Mouse (Mus musculus) brain, adult 2 months (tissue): ENCODE results near the gene Afap1l2.
A peak's percentile ranks its signal among the peaks of the same experiment; 100 is the strongest.

Experiments
- DNase-seq: peaks from one replicate; pipeline ENCODE4 v3.0.0; 2011; ENCODE audit warnings: low read depth, low spot score

Gene Afap1l2

DNA sequence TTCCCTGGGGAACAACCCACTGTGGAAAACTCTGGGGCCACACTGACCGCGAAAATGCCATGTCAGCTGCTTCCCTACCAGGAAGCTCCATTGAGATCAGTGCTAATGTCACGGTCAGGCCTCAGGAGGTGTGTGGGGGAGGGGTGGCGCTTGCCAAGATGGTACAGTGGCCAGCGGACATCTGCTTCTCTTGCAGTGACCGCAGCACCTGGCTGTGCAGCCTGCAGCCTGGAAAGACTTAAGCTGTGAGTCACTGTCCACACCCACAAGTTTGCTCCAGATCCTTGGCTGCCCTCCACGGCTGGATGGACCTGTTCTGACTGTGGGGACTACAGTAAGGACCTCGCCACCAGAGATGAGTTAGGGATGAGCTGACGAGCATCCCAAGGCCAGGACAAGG is 68.2 kb downstream of the Afap1l2 start:
- peak; percentile 64 for DNase-seq

GRCm38 (mm10) chr19:56937911-56938310 is 70.1 kb downstream of the Afap1l2 start:
- DNase-seq = no peak

- DNase-seq = peak; percentile 90
Observed at GRCm38 (mm10) chr19:56936253-56936652, 71.8 kb downstream of the Afap1l2 start.

GRCm38 (mm10) chr19:56935777-56936176 is 72.3 kb downstream of the Afap1l2 start:
- no peak for DNase-seq

GRCm38 (mm10) chr19:56935111-56935510 is 72.9 kb downstream of the Afap1l2 start:
- no peak for DNase-seq

DNA sequence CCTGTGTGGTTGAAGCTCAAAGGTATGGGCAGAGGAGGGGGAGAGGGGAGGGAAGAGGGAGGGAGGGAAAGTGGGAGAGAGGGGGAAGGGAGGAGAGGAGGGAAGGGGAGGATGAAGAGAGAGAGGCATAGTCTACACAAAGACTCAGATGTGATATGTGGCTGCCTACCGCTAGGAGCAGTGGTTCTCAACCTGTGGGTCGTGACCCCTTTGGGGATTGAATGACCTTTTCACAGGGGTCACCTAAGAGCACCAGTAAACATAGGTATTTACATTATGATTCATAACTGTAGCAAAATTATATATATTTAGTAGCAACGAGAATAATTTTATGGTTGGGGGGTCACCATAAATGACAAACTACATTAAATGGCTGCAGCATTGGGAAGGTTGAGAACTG is 74.2 kb downstream of the Afap1l2 start:
- no peak for DNase-seq

GRCm38 (mm10) chr19:56930029-56930428 is 78.0 kb downstream of the Afap1l2 start:
- DNase-seq = peak; percentile 20

DNA sequence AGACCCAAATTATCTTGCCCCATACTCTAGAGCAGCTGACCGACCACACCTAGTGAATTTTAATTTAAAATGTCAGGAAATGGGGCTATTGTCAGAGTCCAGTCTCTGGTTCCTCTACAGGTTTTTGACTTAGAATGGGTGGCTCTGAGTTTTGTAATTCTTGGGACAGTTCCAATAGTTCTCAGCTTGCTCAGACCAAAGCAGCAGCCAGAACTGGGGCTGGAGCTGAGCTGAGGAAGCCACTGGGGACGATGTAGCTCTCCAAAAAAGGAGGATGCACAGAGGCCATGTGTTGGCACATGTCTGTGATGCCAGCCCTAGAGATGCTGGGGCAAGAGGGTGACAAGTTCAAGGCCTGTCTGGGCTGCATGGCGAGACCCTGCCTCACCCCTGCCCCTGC is 78.6 kb downstream of the Afap1l2 start:
- DNase-seq = peak; percentile 53

GRCm38 (mm10) chr19:56921744-56922143 is 86.3 kb downstream of the Afap1l2 start:
- DNase-seq = no peak

DNA sequence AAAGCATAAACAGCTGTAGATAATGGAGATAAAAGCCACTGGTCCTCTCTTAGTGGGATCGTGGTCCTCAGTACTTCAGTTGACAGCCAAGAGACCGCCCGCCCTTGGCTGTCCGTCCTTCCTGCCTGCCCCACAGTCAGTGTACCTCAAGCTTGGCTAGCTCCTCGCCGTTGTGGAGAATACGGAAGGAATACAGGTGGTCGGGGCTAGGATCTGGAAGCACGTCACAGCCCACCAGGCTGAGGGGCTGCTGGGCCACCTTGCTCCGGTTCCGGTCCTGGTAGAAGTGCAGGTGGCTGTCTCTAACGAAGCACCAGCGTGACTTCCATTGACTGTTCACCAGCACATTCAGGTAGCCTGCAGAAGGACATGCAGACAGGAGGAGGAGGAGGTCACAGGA is 87.8 kb downstream of the Afap1l2 start:
- no peak for DNase-seq

DNA sequence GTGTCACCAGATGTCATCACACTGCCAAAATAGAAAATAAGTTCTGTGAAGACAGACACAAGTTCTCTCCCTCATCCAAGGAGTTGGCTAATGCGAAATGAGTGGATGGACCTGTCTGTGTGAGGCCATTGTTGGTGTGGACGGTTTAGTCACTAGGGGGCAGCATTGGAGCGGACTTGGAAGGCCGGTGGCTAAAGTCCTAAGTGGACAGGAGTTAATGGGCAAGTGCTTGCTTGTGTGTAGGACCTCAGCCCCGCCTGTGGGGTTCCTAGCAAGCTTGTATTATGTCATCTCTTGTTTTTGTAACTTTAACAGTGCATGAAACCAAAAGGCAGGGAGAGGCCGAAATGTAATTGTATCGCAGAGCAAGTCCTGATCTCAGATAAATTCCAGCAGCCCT is 88.4 kb downstream of the Afap1l2 start:
- DNase-seq = peak; percentile 95

- DNase-seq = no peak
Observed at GRCm38 (mm10) chr19:56915084-56915483, 92.9 kb downstream of the Afap1l2 start.

- no peak for DNase-seq
Observed at GRCm38 (mm10) chr19:56914658-56915057, 93.4 kb downstream of the Afap1l2 start.

DNA sequence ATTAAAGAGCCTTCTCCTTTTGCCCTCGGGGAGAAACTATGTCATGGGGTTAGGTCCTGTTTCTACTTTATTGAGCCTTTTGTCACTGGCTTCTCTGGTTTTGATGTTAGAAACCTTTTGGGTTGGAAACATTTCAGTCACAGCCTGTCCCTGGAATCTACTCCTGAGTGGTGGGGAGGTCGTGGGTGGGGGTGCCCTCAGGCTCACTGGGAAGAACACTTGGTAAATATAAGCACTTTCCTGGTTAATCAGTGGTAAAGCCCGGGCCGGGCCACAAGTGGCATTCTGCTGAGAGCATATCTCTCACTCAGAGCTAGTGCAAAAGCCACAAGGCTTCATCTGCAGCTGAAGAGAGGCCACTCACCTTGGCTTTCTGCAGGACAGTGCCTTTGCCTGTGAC is 94.3 kb downstream of the Afap1l2 start:
- no peak for DNase-seq

DNA sequence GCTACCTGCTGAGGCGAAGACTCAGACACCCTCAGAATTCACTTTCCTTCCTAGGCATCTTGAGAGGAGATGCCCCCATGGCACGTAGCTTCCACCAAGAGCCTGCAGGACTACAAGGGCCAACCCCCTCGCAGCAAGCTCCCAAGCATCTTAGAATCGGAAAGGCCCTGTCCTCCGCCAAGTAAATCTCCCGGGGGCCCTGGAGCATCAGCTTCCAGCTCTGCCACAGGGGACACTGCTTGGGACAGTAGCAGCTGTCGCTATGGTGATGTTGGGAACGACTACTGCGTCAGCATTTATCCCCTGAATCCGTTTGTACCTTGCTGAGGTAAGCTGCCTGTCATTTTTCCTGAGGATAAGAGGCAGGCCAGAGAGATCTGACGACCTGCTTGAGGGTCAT is 97.5 kb downstream of the Afap1l2 start:
- DNase-seq = peak; percentile 11

- peak; percentile 77 for DNase-seq
Observed at GRCm38 (mm10) chr19:56908472-56909270, 99.4 kb downstream of the Afap1l2 start.

- DNase-seq = no peak
Observed at GRCm38 (mm10) chr19:56907850-56908249, 100.2 kb downstream of the Afap1l2 start.

- no peak for DNase-seq
Observed at GRCm38 (mm10) chr19:56905395-56905794, 102.6 kb downstream of the Afap1l2 start.

- no peak for DNase-seq
Observed at GRCm38 (mm10) chr19:56904095-56904494, 103.9 kb downstream of the Afap1l2 start.

GRCm38 (mm10) chr19:56897654-56898053 is 110.4 kb downstream of the Afap1l2 start:
- DNase-seq = no peak

GRCm38 (mm10) chr19:56893326-56893725 is 114.7 kb downstream of the Afap1l2 start:
- peak; percentile 25 for DNase-seq

DNA sequence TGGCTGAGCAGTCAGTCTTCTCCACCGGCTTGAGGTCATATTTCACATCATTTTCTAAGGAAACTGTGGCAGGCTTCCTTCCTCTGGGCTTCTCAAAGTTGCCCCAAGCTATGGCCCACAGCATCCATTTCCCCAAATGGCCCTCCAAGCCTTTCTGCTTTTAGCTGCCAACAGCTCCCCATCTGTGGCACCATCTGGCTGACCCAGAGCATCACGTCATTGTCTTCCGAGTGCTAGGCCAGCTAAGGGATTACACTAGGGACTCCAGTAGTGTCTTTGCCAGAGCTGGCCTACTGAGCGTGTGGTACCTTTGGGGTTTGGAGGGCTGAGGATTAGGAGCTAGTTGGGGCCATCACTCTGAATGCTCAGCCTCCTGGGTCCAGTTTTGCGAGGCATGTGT is 115.4 kb downstream of the Afap1l2 start:
- peak; percentile 81 for DNase-seq

- no peak for DNase-seq
Observed at GRCm38 (mm10) chr19:56891438-56891837, 116.6 kb downstream of the Afap1l2 start.

- DNase-seq = no peak
Observed at GRCm38 (mm10) chr19:56888654-56889053, 119.4 kb downstream of the Afap1l2 start.
